Mouse (Mus musculus) neural tube, embryonic 15.5 days (tissue): ENCODE measurements around the gene Tacc3. TPM values are rescaled to one million over a fixed set of nuclear protein-coding genes. Genes with fewer than 3 reads are reported as not detected.
A peak's percentile ranks its signal among the peaks of the same experiment; 100 is the strongest.

Experiments
- ATAC-seq: fragments of 200-750 bp; cut with Nextera tagmentation; 2 replicates; pipeline ENCODE4 v1.8.0; 2017; ENCODE audit warnings: mild to moderate bottlenecking, moderate TSS enrichment, moderate library complexity; ENCODE audit not compliant: low FRiP score
- H3K27ac ChIP-seq: fragments of 300-500 bp; sonication (generic); replicated peaks from 2 replicates; pipeline ENCODE4 v1.5.1; 2015; ENCODE audit warnings: mild to moderate bottlenecking, inconsistent platforms
- H3K27me3 ChIP-seq: fragments of 300-500 bp; sonication (generic); replicated peaks from 2 replicates; pipeline ENCODE4 v1.6.1; 2015; ENCODE audit warnings: inconsistent platforms
- H3K36me3 ChIP-seq: fragments of 300-500 bp; sonication (generic); 2 replicates; pipeline ENCODE4 v1.6.1; 2015; ENCODE audit warnings: inconsistent platforms
- H3K4me1 ChIP-seq: fragments of 300-500 bp; sonication (generic); 2 replicates; pipeline ENCODE4 v1.6.1; 2015; ENCODE audit warnings: inconsistent platforms
- H3K4me2 ChIP-seq: fragments of 300-500 bp; sonication (generic); 2 replicates; pipeline ENCODE4 v1.6.1; 2015; ENCODE audit warnings: inconsistent platforms, mild to moderate bottlenecking, moderate library complexity
- H3K4me3 ChIP-seq: fragments of 300-500 bp; sonication (generic); replicated peaks from 2 replicates; pipeline ENCODE4 v1.5.1; 2015; ENCODE audit warnings: mild to moderate bottlenecking, inconsistent platforms
- H3K9ac ChIP-seq: fragments of 300-500 bp; sonication (generic); replicated peaks from 2 replicates; pipeline ENCODE4 v1.6.1; 2015; ENCODE audit warnings: mild to moderate bottlenecking, inconsistent platforms
- H3K9me3 ChIP-seq: fragments of 300-500 bp; sonication (generic); replicated peaks from 2 replicates; pipeline ENCODE4 v1.6.1; 2016; ENCODE audit warnings: inconsistent platforms
- WGBS: fragments of 180-500 bp; shearing (Covaris S2); methylation state at CpG from one replicate; pipeline ENCODE4 v1.1.7; 2015; ENCODE audit warnings: mixed read lengths; 5-methylcytosine and 5-hydroxymethylcytosine counted together
- polyA plus RNA-seq: library from polyadenylated mRNA; unstranded; fragments of >200 nt; fragmentation: Nextera tagmentation; extraction: Ambion mirVana; gene quantifications from 2 replicates; pipeline ENCODE4 v1.2.1, GENCODE M21; 2015

Tacc3 gene
- polyA plus RNA-seq, result 27.5 and 61.7 TPM in 2 replicates

DNA sequence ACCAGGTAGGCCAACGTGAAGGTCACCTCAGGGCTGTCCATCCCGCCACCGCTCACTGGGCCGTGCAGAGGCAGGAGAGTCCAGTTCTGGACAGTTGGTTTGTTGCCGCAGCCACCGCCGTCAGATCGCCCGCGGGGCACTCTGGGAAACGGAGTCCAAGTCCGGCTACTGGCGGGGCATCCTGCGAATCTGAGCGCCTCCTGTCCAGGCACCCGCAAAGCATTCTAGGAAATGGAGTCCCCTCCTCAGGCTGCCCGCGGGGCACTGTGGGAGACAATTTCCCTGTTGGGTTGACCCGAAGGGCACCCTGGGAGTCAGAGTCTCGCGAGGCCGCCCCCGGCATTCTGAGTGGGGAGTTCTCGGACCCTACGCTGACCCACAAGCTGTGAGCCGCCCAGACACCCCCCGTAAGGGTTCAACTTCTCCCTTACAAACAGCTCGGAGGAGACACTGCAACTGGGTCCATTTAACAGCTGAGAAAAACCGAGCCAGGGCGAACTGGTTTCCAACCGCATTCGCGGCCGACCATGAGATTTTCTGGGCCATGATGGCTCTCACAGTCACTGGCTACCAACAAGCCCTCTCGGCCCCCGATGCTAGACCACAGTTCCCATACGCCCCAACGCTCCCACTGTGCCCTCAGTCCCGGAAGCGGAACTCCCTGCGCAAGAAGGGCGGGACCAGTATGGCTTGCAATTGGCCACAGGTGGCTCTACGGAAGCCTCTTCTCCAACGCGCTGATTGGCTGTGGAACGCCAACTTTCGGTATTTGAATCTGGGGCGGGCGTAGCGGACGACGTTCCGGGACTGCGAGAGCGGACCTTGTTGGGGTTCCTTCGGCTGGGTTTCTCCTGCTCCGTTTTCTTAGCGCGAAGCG lies at the start of gene Tacc3, which contains the start of gene Tmem129:
Gene Tacc3, plus strand, starts transcription at position 342 of the 877 bp plus-strand sequence.
Gene Tmem129, minus strand, starts transcription at position 630 of the 877 bp plus-strand sequence.
- Histone ChIP-seq H3K36me3 (peaks cover 14% of the 10 kb centered on the region), H3K4me3 (peak within 1 kb of the TSS; percentile 82), H3K27ac (peak within 1 kb of the TSS; percentile 99), H3K9me3 (no peaks in the 10 kb centered on the region), H3K4me1 (peaks cover 43% of the 10 kb centered on the region), H3K4me2 (peak within 1 kb of the TSS; percentile 93), H3K27me3 (no peaks in the 10 kb centered on the region), H3K9ac (peak within 1 kb of the TSS; percentile 75)
- ATAC-seq, result peak; percentile 97
- WGBS, result under 1% methylated on average over 60 of the region's 60 CpGs

DNA sequence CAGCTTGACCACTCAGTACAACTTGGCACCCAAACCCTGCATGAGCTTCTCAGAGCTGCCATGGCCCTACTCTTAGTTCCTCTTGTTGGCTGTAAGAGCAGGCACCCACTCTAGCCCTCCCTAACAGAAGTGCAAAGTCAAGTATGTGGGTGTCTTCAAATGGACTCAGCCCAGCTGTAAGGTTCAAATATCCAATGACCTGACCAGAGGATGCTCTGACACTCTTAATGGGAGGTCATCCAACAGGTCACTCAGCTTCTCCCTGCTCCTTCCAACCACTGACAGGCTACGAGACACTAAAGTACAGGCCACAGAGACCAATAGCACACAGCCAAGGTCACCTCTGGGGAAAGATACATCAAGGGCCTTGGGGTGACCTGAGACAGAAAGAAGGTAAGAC lies 48.7 kb upstream of the Tacc3 start:
- peaks cover 28% of the 10 kb centered on the region for H3K36me3 ChIP-seq

DNA sequence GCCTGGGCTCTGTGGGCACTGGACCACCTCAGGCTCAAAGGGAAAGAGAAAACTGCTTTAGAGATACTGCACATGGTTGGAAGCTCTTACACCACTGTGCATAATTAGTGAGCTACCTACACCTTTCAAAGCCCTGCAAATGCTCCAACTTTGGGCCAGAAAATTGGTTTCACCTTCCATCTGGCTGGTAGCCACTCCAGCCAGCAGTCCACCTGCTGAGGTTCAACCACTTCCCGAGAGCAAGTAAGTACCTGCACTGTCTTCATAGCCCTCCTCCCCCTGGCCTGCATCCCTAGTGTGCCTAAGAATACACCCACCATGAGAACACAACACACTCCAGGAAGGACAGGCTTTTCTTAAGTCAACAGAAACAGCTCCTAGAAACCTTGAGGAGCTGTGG lies 46.1 kb upstream of the Tacc3 start:
- Histone ChIP-seq H3K27ac (no peak overlapping the region), H3K4me3 (no peak overlapping the region), H3K36me3 (peaks cover 32% of the 10 kb centered on the region), H3K4me1 (no peaks in the 10 kb centered on the region), H3K27me3 (no peaks in the 10 kb centered on the region), H3K4me2 (no peak overlapping the region), H3K9me3 (no peaks in the 10 kb centered on the region), H3K9ac (no peak overlapping the region)
- no peak for ATAC-seq
- 88% methylated on average over 1 of the region's 1 CpGs for WGBS

More for the DNA sequence above, 48.7 kb upstream of the Tacc3 start:
- no peak overlapping the region for H3K4me2 ChIP-seq
- ATAC-seq, result no peak
- WGBS, result 90% methylated on average over 1 of the region's 1 CpGs
- H3K9ac ChIP-seq, result no peak overlapping the region
- no peaks in the 10 kb centered on the region for H3K27me3 ChIP-seq
- H3K27ac ChIP-seq, result no peak overlapping the region
- H3K9me3 ChIP-seq, result no peaks in the 10 kb centered on the region
- no peaks in the 10 kb centered on the region for H3K4me1 ChIP-seq
- H3K4me3 ChIP-seq, result no peak overlapping the region

DNA sequence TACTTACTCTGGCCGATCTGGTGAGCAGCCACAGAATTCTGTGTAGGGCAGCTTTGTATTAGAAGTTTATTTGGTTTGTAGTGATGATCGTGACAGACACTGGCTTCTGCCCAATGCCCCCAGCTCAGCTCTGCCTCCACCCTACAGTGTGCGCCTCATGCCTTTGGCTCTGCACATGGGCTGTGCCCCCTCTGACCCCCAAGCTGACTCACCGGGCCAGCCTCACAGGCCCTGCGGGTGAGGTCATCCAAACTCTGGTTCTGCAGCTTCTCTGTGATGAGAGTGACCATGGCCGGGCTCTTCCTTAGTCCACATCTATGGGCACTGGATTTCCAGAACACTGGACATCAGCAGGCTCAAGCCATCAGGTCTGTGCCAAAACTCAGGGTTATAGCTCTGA lies 43.5 kb upstream of the Tacc3 start:
- Histone ChIP-seq H3K4me1 (no peaks in the 10 kb centered on the region), H3K27ac (no peak overlapping the region), H3K9me3 (no peaks in the 10 kb centered on the region), H3K4me2 (no peak overlapping the region), H3K4me3 (no peak overlapping the region), H3K9ac (no peak overlapping the region), H3K27me3 (no peaks in the 10 kb centered on the region), H3K36me3 (peaks cover 16% of the 10 kb centered on the region)
- WGBS, result 93% methylated on average over 6 of the region's 6 CpGs
- no peak for ATAC-seq

DNA sequence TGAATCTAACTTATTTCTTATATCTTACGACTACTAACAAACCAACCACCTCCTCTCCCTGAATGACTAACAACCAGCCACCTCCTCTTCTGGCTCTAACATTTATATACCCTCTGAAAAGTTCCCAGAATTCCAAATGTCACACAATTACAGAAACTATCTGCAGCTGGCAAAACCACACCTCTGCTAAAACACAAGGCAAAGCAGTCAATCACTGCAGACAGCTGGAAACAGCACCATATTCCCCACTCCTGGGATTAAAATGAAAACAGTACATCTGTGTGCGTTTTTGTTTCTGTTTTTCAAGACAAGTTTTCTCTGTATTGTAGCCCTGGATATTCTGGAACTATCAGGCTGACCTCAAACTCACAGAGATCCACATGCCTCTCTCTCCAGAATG lies 35.3 kb upstream of the Tacc3 start:
- H3K9ac ChIP-seq, result no peak overlapping the region
- H3K4me1 ChIP-seq, result peaks cover 4% of the 10 kb centered on the region
- H3K27ac ChIP-seq, result no peak overlapping the region
- H3K4me2 ChIP-seq, result no peak overlapping the region
- no peak for ATAC-seq
- H3K4me3 ChIP-seq, result no peak overlapping the region
- 91% methylated on average over 2 of the region's 2 CpGs for WGBS
- no peaks in the 10 kb centered on the region for H3K9me3 ChIP-seq
- no peaks in the 10 kb centered on the region for H3K27me3 ChIP-seq
- no peaks in the 10 kb centered on the region for H3K36me3 ChIP-seq

DNA sequence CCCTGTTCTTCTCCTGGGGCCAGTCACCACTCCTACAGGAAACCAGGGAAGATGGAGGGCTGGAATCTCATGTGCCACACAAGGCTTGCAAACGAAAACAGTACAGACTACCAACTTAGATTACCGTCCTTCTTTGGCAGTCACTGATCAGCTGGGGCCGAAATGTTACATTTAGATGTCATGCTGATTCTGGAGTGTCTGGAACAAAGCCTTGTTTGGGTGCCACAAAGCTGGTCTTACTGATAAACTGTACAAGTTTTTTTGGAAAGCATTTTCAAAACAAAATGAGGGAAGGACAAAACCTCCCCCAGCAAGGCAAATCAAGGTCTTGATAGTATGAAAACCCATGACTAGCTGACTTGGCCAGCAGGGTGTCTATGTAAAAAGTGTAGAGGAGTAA lies 34.2 kb upstream of the Tacc3 start:
- Histone ChIP-seq H3K4me3 (no peak overlapping the region), H3K36me3 (no peaks in the 10 kb centered on the region), H3K9ac (no peak overlapping the region), H3K4me1 (peaks cover 13% of the 10 kb centered on the region), H3K4me2 (no peak overlapping the region), H3K27ac (no peak overlapping the region), H3K9me3 (no peaks in the 10 kb centered on the region), H3K27me3 (no peaks in the 10 kb centered on the region)
- ATAC-seq, result no peak
- WGBS, result 71% methylated on average over 3 of the region's 3 CpGs

DNA sequence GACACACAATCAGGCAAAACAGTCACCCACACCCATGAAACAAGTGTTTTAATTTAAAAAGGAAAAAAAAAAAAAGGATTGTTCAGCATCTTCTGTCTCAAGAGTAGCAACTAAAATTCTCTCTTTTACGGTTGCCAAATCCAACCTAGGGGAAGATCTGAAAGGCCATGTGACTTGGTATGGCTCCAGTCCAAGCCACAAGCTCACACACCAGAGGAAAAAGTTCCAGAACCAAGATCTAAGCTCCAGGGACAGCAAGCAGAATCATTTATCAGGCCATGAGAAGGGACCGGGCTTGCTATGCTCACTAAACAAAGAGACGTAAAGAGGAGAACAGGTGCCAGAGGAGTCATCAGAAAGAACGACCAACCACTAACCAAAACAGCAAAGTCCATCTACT lies 30.0 kb upstream of the Tacc3 start:
- Histone ChIP-seq H3K27ac (no peak overlapping the region), H3K4me1 (peaks cover 23% of the 10 kb centered on the region), H3K36me3 (no peaks in the 10 kb centered on the region), H3K4me2 (peak overlapping the region; percentile 92), H3K9ac (no peak overlapping the region), H3K27me3 (no peaks in the 10 kb centered on the region), H3K9me3 (no peaks in the 10 kb centered on the region), H3K4me3 (peak overlapping the region; percentile 86; the same call in 1 of the 2 replicates)
- 23% methylated on average over 4 of the region's 4 CpGs for WGBS
- no peak for ATAC-seq

DNA sequence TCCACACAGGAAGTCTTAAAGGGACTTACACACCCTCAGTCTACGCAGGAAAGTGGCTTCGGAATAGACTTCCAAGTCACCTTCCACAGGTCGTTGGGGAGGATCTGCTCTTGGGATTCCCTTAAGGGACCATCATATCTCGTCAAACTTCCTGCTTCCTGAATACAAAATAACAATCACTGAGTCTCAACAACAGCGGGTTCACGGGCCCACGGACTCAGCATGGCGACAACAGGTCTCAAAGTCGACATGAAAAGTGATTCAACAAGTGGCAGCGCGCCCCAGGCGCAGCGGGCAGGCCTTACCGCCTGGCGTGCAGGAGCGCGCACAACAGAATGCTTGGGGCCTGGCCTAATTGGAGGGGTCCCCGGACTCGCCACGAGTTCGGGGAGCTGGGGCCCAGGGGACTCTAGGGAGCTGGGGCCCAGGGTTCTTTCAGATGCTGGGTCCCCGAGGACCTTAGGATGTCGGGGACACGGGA lies 29.1 kb upstream of the Tacc3 start:
- WGBS, result under 1% methylated on average over 24 of the region's 24 CpGs
- ATAC-seq, result no peak; the same call in 1 of the 2 replicates
- H3K9ac ChIP-seq, result peak overlapping the region; percentile 67

DNA sequence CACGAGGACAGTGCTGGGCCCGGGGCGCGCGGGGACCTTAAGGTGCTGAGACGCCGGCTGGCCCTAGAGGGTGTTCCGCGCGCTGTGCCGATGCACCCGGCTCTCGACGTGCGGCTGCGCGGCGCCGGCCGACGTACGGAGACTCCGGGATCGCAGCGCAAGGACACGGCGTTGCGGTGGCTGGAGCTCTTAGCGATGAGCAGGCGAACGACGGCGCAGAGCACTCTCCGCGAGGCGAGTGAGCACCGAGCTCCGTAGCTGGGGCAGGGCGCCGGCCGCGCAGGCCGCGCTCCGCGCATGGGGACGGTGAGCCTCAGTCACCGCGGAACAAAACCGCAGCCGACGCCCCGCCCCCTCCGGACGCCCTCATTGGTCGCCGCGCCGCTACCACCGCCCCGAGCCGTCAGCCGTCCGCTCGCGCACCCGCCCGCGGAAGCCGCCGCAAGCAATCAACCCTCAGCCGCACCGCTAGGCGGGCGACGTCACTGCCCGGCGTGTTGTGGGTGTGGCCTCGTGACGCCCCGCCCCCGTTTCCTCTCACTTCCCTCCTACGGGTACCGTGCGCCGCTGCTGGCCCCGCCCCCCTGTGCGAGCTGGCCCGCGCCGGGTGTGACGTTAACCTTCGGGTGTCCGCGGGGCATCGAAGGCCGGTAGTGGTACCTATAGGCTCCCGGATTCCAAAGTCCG lies 28.5 kb upstream of the Tacc3 start, which contains the start of the genes Fam53a and Gm9903:
Gene Fam53a, minus strand, starts transcription at position 335 of the 687 bp plus-strand sequence.
Gene Gm9903, plus strand, starts transcription at position 625 of the 687 bp plus-strand sequence.
- ATAC-seq, result peak; percentile 98
- peak within 1 kb of the TSS; percentile 67 for H3K9ac ChIP-seq
- peaks cover 23% of the 10 kb centered on the region for H3K4me1 ChIP-seq
- H3K4me3 ChIP-seq, result peak within 1 kb of the TSS; percentile 86
- under 1% methylated on average over 98 of the region's 99 CpGs for WGBS
- peak within 1 kb of the TSS; percentile 92 for H3K27ac ChIP-seq
- no peaks in the 10 kb centered on the region for H3K36me3 ChIP-seq
- no peaks in the 10 kb centered on the region for H3K9me3 ChIP-seq
- H3K4me2 ChIP-seq, result peak within 1 kb of the TSS; percentile 92
- H3K27me3 ChIP-seq, result no peaks in the 10 kb centered on the region

More for the DNA sequence above, 29.1 kb upstream of the Tacc3 start:
- Histone ChIP-seq H3K4me1 (peaks cover 23% of the 10 kb centered on the region), H3K4me2 (peak overlapping the region; percentile 92), H3K9me3 (no peaks in the 10 kb centered on the region), H3K27ac (peak overlapping the region; percentile 92), H3K36me3 (no peaks in the 10 kb centered on the region), H3K4me3 (peak overlapping the region; percentile 86), H3K27me3 (no peaks in the 10 kb centered on the region)

DNA sequence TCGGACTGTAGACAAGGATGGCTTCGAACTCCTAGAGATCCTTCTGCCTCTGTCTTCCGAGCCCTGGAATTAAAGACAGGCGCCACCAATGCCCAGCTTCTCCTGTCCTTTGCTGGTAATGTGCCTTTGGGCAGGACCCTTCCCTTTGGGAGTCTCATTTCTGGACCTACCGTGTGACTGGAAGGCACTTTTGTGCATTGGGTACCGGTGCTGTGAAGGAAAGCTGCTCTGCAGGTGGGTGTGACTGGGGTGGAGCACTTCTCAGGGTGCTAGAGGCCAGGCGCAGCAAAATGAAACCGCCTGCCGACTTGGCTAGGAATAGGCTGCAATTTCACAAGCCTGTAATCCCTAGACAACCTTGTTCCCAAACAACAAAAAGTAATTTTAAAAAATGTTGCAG lies 27.9 kb upstream of the Tacc3 start:
- peak overlapping the region; percentile 92 for H3K27ac ChIP-seq
- H3K36me3 ChIP-seq, result no peaks in the 10 kb centered on the region
- peak overlapping the region; percentile 54 for H3K9ac ChIP-seq
- no peaks in the 10 kb centered on the region for H3K9me3 ChIP-seq
- H3K27me3 ChIP-seq, result no peaks in the 10 kb centered on the region
- 6% methylated on average over 9 of the region's 9 CpGs for WGBS
- peak overlapping the region; percentile 92 for H3K4me2 ChIP-seq
- peaks cover 23% of the 10 kb centered on the region for H3K4me1 ChIP-seq
- peak overlapping the region; percentile 86 for H3K4me3 ChIP-seq
- peak; percentile 39 for ATAC-seq

DNA sequence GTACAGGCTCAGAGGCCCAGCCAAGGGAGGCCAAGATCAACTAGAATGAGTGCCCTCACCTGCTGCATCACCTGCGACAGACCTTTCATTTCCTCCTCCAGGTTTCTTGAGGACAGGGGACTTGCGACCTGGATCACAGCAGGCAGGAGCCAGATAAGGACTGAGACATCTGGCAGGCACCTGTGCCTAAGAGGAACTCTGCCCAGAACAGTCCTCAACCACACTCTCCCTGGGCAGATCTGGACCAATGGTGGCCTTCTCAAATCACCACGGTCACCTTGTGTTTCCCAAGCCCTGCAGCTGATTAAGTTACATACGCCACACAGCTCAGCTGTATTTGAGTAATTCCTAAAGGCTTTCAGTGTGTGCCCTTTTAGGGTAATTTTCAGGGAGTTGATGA lies 27.3 kb upstream of the Tacc3 start:
- no peaks in the 10 kb centered on the region for H3K27me3 ChIP-seq
- no peak overlapping the region for H3K27ac ChIP-seq
- H3K9me3 ChIP-seq, result no peaks in the 10 kb centered on the region
- H3K4me2 ChIP-seq, result peak overlapping the region; percentile 92
- WGBS, result 81% methylated on average over 4 of the region's 4 CpGs
- peak overlapping the region; percentile 86 for H3K4me3 ChIP-seq
- no peak for ATAC-seq
- no peaks in the 10 kb centered on the region for H3K36me3 ChIP-seq
- H3K9ac ChIP-seq, result 0 out of 2 replicates have a peak overlapping the region, but pooled peaks have one; percentile 54
- peaks cover 23% of the 10 kb centered on the region for H3K4me1 ChIP-seq
